Mouse (Mus musculus): ENCODE data around the gene Defb45.

Gene Defb45

DNA sequence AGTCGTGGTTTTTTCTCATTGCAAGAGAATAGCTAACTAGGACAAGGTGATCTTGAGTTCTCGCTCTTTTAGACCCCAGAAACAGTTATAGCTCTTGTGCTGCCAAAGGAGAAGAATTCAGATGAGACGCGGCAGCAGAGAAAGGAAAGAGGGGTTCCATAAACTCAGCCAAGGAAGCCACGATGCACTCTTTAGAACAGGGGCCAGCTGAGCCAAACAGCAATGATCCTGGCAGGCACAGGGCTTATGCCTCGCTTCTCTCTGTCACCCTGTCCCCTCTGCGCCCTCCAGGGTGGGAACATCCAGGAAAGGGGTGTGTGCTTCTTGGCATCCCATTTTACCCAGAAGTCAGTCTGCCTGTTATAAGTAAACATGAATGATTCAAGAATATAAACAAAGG lies at the start of gene Defb45:
Gene Defb45 (minus strand): TSS at position 101 of the 400 bp plus-strand sequence.
- TF ChIP-seq GATA4 (IDR thresholded peaks at IDR 0.05; ENCODE audit: insufficient replicate concordance, low read length) = no peak

GRCm38 (mm10) chr2:152639406-152640113 lies 40.4 kb upstream of the Defb45 start:
- TF ChIP-seq GATA4 (IDR thresholded peaks at IDR 0.05; ENCODE audit: insufficient replicate concordance, low read length) = no peak

- TF ChIP-seq GATA4 (IDR thresholded peaks at IDR 0.05; ENCODE audit: insufficient replicate concordance, low read length) = no peak
These were observed 39.7 kb upstream of the Defb45 start for GRCm38 (mm10) chr2:152638865-152639264.

- no peak for TF ChIP-seq GATA4 (IDR thresholded peaks at IDR 0.05; ENCODE audit: insufficient replicate concordance, low read length)
These were observed 38.2 kb upstream of the Defb45 start for GRCm38 (mm10) chr2:152637381-152637780.

DNA sequence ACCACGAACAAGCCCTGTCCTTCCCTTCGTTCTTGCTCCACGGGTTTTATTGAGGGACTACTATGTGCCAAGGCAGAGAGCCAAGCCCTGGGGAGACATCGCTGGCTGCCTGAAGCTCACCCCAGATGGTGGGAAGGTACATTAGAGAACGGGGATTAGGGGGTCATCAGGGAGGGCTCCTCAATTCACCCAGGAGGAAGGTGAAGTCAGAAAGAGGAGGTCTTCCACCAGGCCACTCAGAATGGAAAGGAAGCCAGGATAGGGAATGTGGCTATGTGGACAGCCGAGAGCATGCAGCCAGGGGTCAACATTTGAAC lies 37.8 kb upstream of the Defb45 start:
- TF ChIP-seq GATA4 (IDR thresholded peaks at IDR 0.05; ENCODE audit: insufficient replicate concordance, low read length) = no peak

DNA sequence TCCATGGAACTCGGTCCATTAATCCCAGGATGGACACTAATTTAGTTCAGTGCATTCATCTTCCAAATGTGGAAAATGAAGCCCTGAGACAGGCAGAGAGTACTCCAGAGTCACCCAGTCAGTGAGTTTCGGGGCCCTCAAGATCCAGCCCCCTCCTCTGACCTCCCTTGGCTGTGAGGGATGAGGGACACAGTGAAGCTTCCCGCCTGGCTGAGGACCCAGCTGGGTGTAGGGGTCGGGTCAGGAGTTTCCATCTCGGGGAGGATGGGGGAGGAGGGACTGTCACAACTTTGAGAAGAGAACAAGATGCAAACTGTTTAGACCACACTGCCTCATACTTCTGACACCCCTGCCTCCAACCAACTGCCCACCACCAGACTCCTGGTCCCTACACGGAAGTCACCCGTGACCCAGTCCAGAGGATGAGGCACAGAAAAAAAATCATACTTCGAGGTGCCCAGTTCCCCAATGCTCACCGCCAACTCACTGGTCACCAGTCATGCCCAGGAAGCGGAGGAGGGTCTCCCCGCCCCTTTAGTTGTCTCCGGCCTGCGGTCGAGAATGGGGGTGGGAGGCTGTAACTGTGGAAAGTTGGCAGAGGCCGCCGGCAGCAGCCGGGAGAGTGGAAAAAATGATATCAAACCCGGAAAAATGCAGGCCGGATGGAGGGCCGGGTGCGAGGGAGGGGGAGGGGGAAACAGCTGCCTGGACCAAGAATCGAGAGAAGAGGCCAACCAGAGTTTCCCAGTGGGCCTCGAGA lies 37.2 kb upstream of the Defb45 start:
- peak; percentile 52; the same call in 1 of the 2 replicates for TF ChIP-seq GATA4 (IDR thresholded peaks at IDR 0.05; ENCODE audit: insufficient replicate concordance, low read length)

DNA sequence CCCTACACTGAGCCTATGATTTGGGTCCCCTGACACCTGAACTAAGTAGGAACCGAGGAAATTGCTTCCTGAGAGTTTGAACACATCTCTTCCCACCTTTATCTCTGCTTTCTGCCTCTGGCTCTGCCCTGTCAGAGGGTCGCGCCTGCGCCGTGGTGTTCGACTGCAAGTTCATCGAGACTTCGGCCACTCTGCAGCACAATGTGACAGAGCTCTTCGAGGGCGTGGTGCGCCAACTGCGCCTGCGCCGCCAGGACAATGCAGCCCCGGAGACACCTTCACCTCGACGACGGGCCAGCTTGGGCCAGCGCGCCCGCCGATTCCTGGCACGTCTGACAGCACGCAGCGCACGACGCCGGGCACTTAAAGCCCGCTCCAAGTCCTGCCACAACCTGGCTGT lies 35.1 kb upstream of the Defb45 start:
- no peak for TF ChIP-seq GATA4 (IDR thresholded peaks at IDR 0.05; ENCODE audit: insufficient replicate concordance, low read length)

- TF ChIP-seq GATA4 (IDR thresholded peaks at IDR 0.05; ENCODE audit: insufficient replicate concordance, low read length) = no peak
These were observed 34.1 kb upstream of the Defb45 start for GRCm38 (mm10) chr2:152633334-152633733.

DNA sequence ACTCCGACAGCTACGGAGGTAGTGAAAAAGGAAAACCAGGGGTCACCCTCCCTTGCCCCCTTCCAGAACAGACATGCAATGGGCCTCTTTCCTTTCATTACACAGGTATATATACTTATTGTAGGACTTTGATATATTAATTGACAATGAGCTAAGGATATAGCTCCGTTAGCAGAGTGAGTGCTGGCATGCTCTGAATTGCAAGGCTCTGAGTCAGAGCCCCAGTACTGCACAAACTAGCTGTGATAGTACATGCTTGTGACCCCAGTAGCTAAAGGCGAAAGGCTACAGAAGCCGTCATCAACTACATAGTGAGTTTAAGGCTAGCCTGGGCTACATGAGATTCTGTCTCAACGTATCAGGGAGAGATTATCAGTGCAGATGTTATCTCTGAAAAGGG lies 30.7 kb upstream of the Defb45 start:
- TF ChIP-seq GATA4 (IDR thresholded peaks at IDR 0.05; ENCODE audit: insufficient replicate concordance, low read length) = no peak

DNA sequence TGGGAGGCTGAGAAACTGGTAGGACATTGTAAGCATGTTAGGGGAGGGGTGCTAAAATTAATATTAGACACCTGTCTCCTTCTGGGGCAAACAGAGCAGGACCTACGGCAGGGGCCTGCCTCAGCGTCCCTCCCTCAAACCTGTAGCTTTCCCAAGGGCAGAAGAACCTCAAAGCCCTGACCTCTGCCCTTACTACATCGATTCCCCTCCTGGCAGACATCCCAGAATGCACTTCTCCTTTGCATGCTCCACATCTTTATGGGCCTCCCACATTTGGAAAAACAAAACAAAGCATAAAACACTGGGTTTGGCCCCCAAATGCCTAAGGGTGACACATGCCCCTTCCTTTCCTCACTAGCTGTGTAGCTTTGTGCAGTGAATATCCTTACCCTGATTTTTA lies 30.0 kb upstream of the Defb45 start:
- TF ChIP-seq GATA4 (IDR thresholded peaks at IDR 0.05; ENCODE audit: insufficient replicate concordance, low read length) = no peak

DNA sequence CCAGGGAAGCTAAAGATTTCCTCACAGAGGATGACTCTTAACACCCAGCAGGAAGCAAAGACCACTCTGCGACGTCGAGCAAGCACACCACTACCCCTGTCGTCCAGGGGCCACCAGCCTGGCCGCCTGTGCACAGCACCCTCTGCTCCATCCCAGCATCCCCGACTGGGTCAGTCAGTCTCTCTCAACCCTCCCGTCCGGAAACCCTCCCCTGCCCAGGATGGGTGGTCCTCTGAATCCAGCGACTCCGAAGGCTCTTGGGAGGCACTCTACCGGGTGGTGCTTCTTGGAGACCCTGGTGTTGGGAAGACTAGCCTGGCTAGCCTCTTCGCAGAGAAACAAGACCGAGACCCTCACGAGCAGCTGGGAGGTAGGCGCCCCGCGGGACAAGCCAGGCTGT lies 28.9 kb upstream of the Defb45 start:
- TF ChIP-seq GATA4 (IDR thresholded peaks at IDR 0.05; ENCODE audit: insufficient replicate concordance, low read length) = no peak

DNA sequence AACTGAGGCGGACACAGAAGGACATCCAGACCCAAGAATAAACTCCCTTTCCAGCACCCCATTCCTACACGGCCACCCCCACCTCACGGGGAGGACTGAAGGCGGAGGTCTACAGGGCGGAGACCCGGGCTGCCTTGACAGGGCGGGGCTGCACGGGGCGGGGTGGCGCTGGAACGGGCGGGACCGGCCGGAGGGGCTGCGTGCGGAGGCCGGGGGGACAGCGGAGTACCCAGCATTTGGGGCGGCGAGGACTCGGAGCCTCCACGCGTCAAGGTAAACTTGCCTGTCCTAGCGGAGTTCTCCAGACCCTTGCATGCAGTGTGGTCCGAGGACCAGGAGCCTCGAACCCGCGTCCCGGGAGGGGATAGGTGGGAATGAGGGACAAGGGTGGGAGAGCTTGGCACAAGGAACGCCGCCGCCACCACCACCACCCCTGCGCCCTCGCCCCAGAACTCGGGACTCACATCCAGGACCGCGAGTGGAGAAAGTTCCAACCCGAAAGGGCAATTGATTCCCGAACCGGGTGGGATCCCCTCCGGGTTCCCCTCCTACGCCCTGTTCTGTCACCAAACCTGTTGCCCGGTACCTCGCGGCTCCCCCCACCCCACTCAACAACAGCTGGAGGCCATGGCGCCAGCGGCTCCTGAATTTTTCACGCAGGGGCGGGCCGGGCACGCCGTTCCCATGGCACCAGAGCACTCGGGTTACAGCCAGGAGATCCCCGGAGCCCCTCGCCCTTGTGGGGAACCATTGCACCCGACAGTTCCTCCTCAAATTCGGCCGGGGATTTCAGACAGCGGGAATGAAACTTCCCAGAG lies 27.8 kb upstream of the Defb45 start, which contains the start of gene Rem1:
Gene Rem1 (plus strand): TSS at position 178 of the 818 bp plus-strand sequence.
- no peak for TF ChIP-seq GATA4 (IDR thresholded peaks at IDR 0.05; ENCODE audit: insufficient replicate concordance, low read length)

DNA sequence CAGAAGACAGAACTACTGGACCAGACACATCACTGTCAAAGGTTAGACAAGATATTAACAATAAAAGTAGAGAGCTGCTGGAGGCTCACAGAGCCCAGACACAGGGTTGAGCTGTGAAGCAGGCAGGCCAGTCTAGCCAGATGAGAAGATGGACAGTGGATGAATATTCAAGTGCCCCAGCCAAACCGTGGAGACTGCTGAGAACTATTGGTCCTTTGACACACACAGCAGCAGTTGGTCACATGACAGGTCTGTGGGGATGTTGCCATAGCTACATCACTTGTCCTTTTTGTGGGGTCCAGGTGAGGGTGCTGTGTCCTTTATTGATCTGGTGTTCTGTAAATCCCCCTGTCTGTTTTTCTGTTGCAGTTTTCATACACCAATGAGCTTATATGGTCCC lies 26.1 kb upstream of the Defb45 start:
- no peak for TF ChIP-seq GATA4 (IDR thresholded peaks at IDR 0.05; ENCODE audit: insufficient replicate concordance, low read length)

GRCm38 (mm10) chr2:152624566-152624965 lies 25.4 kb upstream of the Defb45 start:
- TF ChIP-seq GATA4 (IDR thresholded peaks at IDR 0.05; ENCODE audit: insufficient replicate concordance, low read length) = no peak

DNA sequence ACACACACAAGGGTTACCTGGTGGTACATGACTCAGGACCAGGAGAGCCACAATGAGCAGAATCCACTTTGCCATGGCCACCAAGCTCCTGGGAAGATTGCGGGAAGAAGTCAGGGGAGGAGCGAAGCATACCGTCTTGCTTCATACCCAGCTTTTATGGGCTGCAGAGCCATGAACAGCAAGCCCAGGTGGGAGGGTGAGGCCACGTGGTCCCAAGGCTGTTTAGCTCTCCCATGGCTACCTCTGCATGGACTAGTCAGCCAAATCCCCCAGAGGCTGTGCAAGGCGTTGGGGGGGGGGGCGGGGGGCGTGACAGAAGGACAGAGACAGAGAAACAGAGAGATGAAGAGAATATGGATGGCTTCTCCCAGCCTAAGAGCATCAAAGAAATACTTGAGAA lies 23.8 kb upstream of the Defb45 start, which contains the start of gene Defb25:
Gene Defb25 (minus strand): TSS at position 101 of the 400 bp plus-strand sequence.
- no peak for TF ChIP-seq GATA4 (IDR thresholded peaks at IDR 0.05; ENCODE audit: insufficient replicate concordance, low read length)

GRCm38 (mm10) chr2:152622151-152622550 lies 23.0 kb upstream of the Defb45 start:
- no peak for TF ChIP-seq GATA4 (IDR thresholded peaks at IDR 0.05; ENCODE audit: insufficient replicate concordance, low read length)

Measured in liver, adult (tissue).